ENCODE assay signal across 8 mouse cellular contexts in genomic region chr8:105613830-105614511, GRCm38 (mm10). TPM values are rescaled to one million over a fixed set of nuclear protein-coding genes. Genes with fewer than 3 reads are reported as not detected.
DNase-seq lines count a peak whose midpoint lies in the region; ATAC-seq lines count a peak whose summit lies in the region.

No protein-coding gene starts in this region.

- no peak overlapping the region for H3K27ac ChIP-seq in forebrain, embryonic 16.5 days (ENCODE audit: low read length)
- no peak overlapping the region for H3K27ac ChIP-seq in hindbrain, embryonic 11.5 days (ENCODE audit: low read depth, low read length)
- no peak overlapping the region for H3K27ac ChIP-seq in limb, embryonic 12.5 days
- H3K27ac ChIP-seq in midbrain, embryonic 11.5 days (ENCODE audit: low read depth, low read length) = no peak overlapping the region

- peak; percentile 34 for ATAC-seq in forebrain, embryonic 16.5 days
- ATAC-seq in hindbrain, embryonic 11.5 days (ENCODE audit: low FRiP score) = peak; percentile 53
- ATAC-seq in limb, embryonic 12.5 days (ENCODE audit: insufficient number of reproducible peaks, insufficient read depth, low FRiP score, low TSS enrichment, low read depth) = peak; percentile 67; the same call in 1 of the 2 replicates
- peak; percentile 71 for ATAC-seq in midbrain, embryonic 11.5 days (ENCODE audit: low FRiP score)

- peak overlapping the region; percentile 43 for H3K4me3 ChIP-seq in forebrain, embryonic 16.5 days (replicated peaks; ENCODE audit: low read length)
- peak overlapping the region; percentile 44 for H3K4me3 ChIP-seq in hindbrain, embryonic 11.5 days (ENCODE audit: low read depth, low read length)
- H3K4me3 ChIP-seq in limb, embryonic 12.5 days (replicated peaks) = peak overlapping the region; percentile 54
- peak overlapping the region; percentile 39 for H3K4me3 ChIP-seq in midbrain, embryonic 11.5 days (ENCODE audit: low read depth, low read length)

- H3K4me2 ChIP-seq in forebrain, embryonic 16.5 days (ENCODE audit: low read length) = peak overlapping the region; percentile 78
- peak overlapping the region; percentile 81 for H3K4me2 ChIP-seq in hindbrain, embryonic 11.5 days (replicated peaks; ENCODE audit: low read depth, low read length)
- peak overlapping the region; percentile 99 for H3K4me2 ChIP-seq in limb, embryonic 12.5 days
- peak overlapping the region; percentile 89 for H3K4me2 ChIP-seq in midbrain, embryonic 11.5 days

- peak; percentile 66 for DNase-seq in CD4-positive, CD25-positive, alpha-beta regulatory T cell, adult 2 months (ENCODE audit: low read depth, low spot score)
- peak; percentile 88 for DNase-seq in adrenal gland, adult 2 months
- peak; percentile 57 for DNase-seq in hindbrain, embryonic 11.5 days (ENCODE audit: low spot score)
- DNase-seq in midbrain, embryonic 11.5 days (ENCODE audit: low spot score, missing footprints) = peak; percentile 92
- DNase-seq in testis, postnatal 14 days (ENCODE audit: low spot score) = peak; percentile 62
- DNase-seq in cerebellum, adult 11 months = no peak

- under 1% methylated on average over 50 of the region's 50 CpGs for WGBS in forebrain, embryonic 16.5 days
- WGBS in hindbrain, embryonic 11.5 days = 1% methylated on average over 50 of the region's 50 CpGs
- WGBS in limb, embryonic 12.5 days = under 1% methylated on average over 50 of the region's 50 CpGs
- under 1% methylated on average over 50 of the region's 50 CpGs for WGBS in midbrain, embryonic 11.5 days

- peaks cover 22% of the 10 kb centered on the region for H3K36me3 ChIP-seq in forebrain, embryonic 16.5 days (ENCODE audit: control insufficient read depth, insufficient read depth)
- peaks cover 4% of the 10 kb centered on the region; the same call in 1 of the 2 replicates for H3K36me3 ChIP-seq in hindbrain, embryonic 11.5 days (ENCODE audit: control insufficient read depth, insufficient read depth, low read length)
- H3K36me3 ChIP-seq in limb, embryonic 12.5 days = peaks cover 42% of the 10 kb centered on the region
- H3K36me3 ChIP-seq in midbrain, embryonic 11.5 days (ENCODE audit: control insufficient read depth, insufficient read depth, low read length) = peaks cover 11% of the 10 kb centered on the region

- no peaks in the 10 kb centered on the region for H3K9me3 ChIP-seq in forebrain, embryonic 16.5 days (ENCODE audit: control insufficient read depth, low read length)
- H3K9me3 ChIP-seq in hindbrain, embryonic 11.5 days (ENCODE audit: control insufficient read depth, low read length) = no peaks in the 10 kb centered on the region
- no peaks in the 10 kb centered on the region for H3K9me3 ChIP-seq in limb, embryonic 12.5 days
- H3K9me3 ChIP-seq in midbrain, embryonic 11.5 days (ENCODE audit: control insufficient read depth, low read length) = no peaks in the 10 kb centered on the region

- H3K27me3 ChIP-seq in forebrain, embryonic 16.5 days (replicated peaks; ENCODE audit: control insufficient read depth, insufficient read depth, low read length) = peaks cover 12% of the 10 kb centered on the region; the same call in 1 of the 2 replicates
- H3K27me3 ChIP-seq in hindbrain, embryonic 11.5 days (ENCODE audit: control insufficient read depth, insufficient read depth, low read length) = peaks cover 14% of the 10 kb centered on the region
- H3K27me3 ChIP-seq in limb, embryonic 12.5 days = peaks cover 37% of the 10 kb centered on the region
- H3K27me3 ChIP-seq in midbrain, embryonic 11.5 days (ENCODE audit: control insufficient read depth, insufficient read depth, low read length) = peaks cover 23% of the 10 kb centered on the region; the same call in 1 of the 2 replicates

- H3K4me1 ChIP-seq in forebrain, embryonic 16.5 days (replicated peaks; ENCODE audit: control insufficient read depth, insufficient read depth, low read length) = peaks cover 14% of the 10 kb centered on the region
- peaks cover 5% of the 10 kb centered on the region; the same call in 1 of the 2 replicates for H3K4me1 ChIP-seq in hindbrain, embryonic 11.5 days (replicated peaks; ENCODE audit: control insufficient read depth, insufficient read depth, low read length)
- peaks cover 18% of the 10 kb centered on the region for H3K4me1 ChIP-seq in limb, embryonic 12.5 days (replicated peaks)
- H3K4me1 ChIP-seq in midbrain, embryonic 11.5 days (ENCODE audit: control insufficient read depth, insufficient read depth, low read length) = peaks cover 9% of the 10 kb centered on the region

- H3K9ac ChIP-seq in forebrain, embryonic 16.5 days (replicated peaks; ENCODE audit: low read depth, low read length) = peak overlapping the region; percentile 56
- peak overlapping the region; percentile 43 for H3K9ac ChIP-seq in hindbrain, embryonic 11.5 days (ENCODE audit: low read depth, low read length)
- peak overlapping the region; percentile 64 for H3K9ac ChIP-seq in limb, embryonic 12.5 days (replicated peaks)
- peak overlapping the region; percentile 58 for H3K9ac ChIP-seq in midbrain, embryonic 11.5 days (ENCODE audit: low read length)

RNA-seq across cellular contexts. Expression of gene Ripor1, which starts 8.9 kb away (rescaled TPM):
- 10 to 100 TPM; 23.2 to 37.3 TPM for total RNA-seq in adrenal gland, adult 2 months (2021)
- polyA plus RNA-seq in adrenal gland, adult 2 months (2012; rRNA removed) = 29.8 and 33.0 TPM in 2 replicates
- polyA plus RNA-seq in forebrain, embryonic 16.5 days (2015; fragmentation: Nextera tagmentation; extraction: Ambion mirVana) = 31.6 and 33.4 TPM in 2 replicates
- polyA plus RNA-seq in hindbrain, embryonic 11.5 days (2014; fragmentation: Nextera tagmentation; extraction: Ambion mirVana) = 11.8 and 12.4 TPM in 2 replicates
- 11.3 and 16.8 TPM in 2 replicates for polyA plus RNA-seq in limb, embryonic 12.5 days (2016; fragmentation: Nextera tagmentation; extraction: Ambion mirVana)
- 10.5 and 12.9 TPM in 2 replicates for polyA plus RNA-seq in midbrain, embryonic 11.5 days (2014; fragmentation: Nextera tagmentation; extraction: Ambion mirVana)

RNA-seq across cellular contexts. Expression of gene Ctcf, which starts 22.4 kb away (rescaled TPM):
- 10 to 100 TPM; 51.5 to 53.4 TPM for total RNA-seq in adrenal gland, adult 2 months (2021)
- polyA plus RNA-seq in adrenal gland, adult 2 months (2012; rRNA removed) = 14.5 and 15.6 TPM in 2 replicates
- polyA plus RNA-seq in forebrain, embryonic 16.5 days (2015; fragmentation: Nextera tagmentation; extraction: Ambion mirVana) = 137 and 143 TPM in 2 replicates
- 115 and 121 TPM in 2 replicates for polyA plus RNA-seq in hindbrain, embryonic 11.5 days (2014; fragmentation: Nextera tagmentation; extraction: Ambion mirVana)
- 149 and 160 TPM in 2 replicates for polyA plus RNA-seq in limb, embryonic 12.5 days (2016; fragmentation: Nextera tagmentation; extraction: Ambion mirVana)
- 112 and 115 TPM in 2 replicates for polyA plus RNA-seq in midbrain, embryonic 11.5 days (2014; fragmentation: Nextera tagmentation; extraction: Ambion mirVana)

RNA-seq across cellular contexts. Expression of gene Agrp, which starts 23.2 kb away (rescaled TPM):
- total RNA-seq in adrenal gland, adult 2 months (2021) = 1 to 10 TPM; 2.3 to 2.4 TPM
- 1.5 and 2.6 TPM in 2 replicates for polyA plus RNA-seq in adrenal gland, adult 2 months (2012; rRNA removed)
- 0.67 and 0.91 TPM in 2 replicates for polyA plus RNA-seq in forebrain, embryonic 16.5 days (2015; fragmentation: Nextera tagmentation; extraction: Ambion mirVana)
- 0.68 and 2.1 TPM in 2 replicates for polyA plus RNA-seq in hindbrain, embryonic 11.5 days (2014; fragmentation: Nextera tagmentation; extraction: Ambion mirVana)
- polyA plus RNA-seq in limb, embryonic 12.5 days (2016; fragmentation: Nextera tagmentation; extraction: Ambion mirVana) = 0.97 and 1.4 TPM in 2 replicates
- polyA plus RNA-seq in midbrain, embryonic 11.5 days (2014; fragmentation: Nextera tagmentation; extraction: Ambion mirVana) = 0.56 and 0.68 TPM in 2 replicates

RNA-seq across cellular contexts. Expression of gene Atp6v0d1, which starts 48.1 kb away (rescaled TPM):
- total RNA-seq in adrenal gland, adult 2 months (2021) = 100 to 1,000 TPM; 113 to 118 TPM
- polyA plus RNA-seq in adrenal gland, adult 2 months (2012; rRNA removed) = 77.6 and 80.3 TPM in 2 replicates
- 193 and 203 TPM in 2 replicates for polyA plus RNA-seq in forebrain, embryonic 16.5 days (2015; fragmentation: Nextera tagmentation; extraction: Ambion mirVana)
- polyA plus RNA-seq in hindbrain, embryonic 11.5 days (2014; fragmentation: Nextera tagmentation; extraction: Ambion mirVana) = 141 and 155 TPM in 2 replicates
- polyA plus RNA-seq in limb, embryonic 12.5 days (2016; fragmentation: Nextera tagmentation; extraction: Ambion mirVana) = 60.5 and 61.5 TPM in 2 replicates
- polyA plus RNA-seq in midbrain, embryonic 11.5 days (2014; fragmentation: Nextera tagmentation; extraction: Ambion mirVana) = 121 and 129 TPM in 2 replicates
